Mouse (Mus musculus): Measurements from ENCODE around the gene D5Ertd579e.

Gene D5Ertd579e

GRCm38 (mm10) chr5:36720219-36720618 is 24.4 kb upstream of the D5Ertd579e start:
- DNase-seq (ENCODE audit: low spot score), result no peak

DNA sequence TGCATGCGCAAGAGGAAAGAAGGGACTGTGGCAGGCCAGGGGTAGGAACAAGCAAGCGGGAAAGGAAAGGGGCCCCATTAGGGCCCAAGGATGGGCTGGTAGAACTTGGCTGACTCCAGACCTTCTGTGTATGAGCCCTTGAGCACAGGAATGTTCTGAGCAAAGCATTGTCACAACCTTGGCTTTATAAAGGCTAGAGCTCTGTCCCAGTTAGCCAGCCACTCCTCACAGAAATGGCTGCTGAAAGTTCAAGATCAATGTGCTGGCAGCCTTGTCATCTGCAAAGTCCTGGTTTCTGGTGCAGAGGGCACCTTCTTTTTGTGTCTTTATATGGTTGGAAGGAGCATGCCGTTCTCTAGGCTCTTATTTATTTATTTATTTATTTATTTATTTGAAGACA is 23.8 kb upstream of the D5Ertd579e start:
- no peak for DNase-seq (ENCODE audit: low spot score)

DNA sequence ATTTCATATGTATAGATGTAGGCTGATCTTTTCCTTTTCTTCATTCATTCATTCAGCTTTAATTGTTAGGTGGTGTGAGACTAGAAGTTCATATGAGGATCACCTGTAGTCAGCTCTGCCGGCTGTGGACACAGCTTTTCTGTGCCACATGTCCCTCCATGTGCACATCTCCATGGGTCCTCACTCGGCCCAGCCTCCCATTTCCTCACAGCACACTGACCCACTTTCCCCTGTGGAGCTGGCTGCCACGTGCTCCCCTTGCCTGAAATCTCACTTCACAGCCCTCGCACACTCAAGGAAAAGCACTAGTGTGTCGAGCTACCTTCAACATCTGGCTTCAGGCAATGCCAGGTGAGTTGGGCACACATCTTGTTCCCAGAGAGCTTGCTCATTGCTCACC is 23.3 kb upstream of the D5Ertd579e start:
- DNase-seq (ENCODE audit: low spot score), result no peak

GRCm38 (mm10) chr5:36717889-36718288 is 22.1 kb upstream of the D5Ertd579e start:
- no peak for DNase-seq (ENCODE audit: low spot score)

- no peak for DNase-seq (ENCODE audit: low spot score)
Observed at GRCm38 (mm10) chr5:36716816-36717215, 21.0 kb upstream of the D5Ertd579e start.

DNA sequence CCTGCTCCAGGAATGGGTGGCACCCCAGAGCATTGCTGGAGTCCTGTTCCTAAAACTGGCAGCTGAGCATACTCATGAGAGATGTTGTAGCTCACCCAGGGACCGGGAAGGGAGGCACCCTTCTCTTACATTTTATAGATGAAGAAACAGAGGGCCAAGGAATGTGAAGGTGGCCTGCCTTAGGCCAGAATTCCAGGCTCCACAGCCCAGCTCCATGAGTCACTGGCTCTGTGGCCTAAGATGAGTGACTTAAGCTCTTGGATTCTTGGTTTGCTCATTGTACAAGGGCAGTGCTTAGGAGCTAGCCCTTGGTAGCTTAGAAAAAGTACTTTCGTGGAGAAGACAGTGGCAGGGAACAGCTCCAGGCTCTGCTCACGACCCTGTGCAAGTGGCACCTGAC is 19.0 kb upstream of the D5Ertd579e start:
- no peak for DNase-seq (ENCODE audit: low spot score)

GRCm38 (mm10) chr5:36713693-36714092 is 17.9 kb upstream of the D5Ertd579e start:
- no peak for DNase-seq (ENCODE audit: low spot score)

DNA sequence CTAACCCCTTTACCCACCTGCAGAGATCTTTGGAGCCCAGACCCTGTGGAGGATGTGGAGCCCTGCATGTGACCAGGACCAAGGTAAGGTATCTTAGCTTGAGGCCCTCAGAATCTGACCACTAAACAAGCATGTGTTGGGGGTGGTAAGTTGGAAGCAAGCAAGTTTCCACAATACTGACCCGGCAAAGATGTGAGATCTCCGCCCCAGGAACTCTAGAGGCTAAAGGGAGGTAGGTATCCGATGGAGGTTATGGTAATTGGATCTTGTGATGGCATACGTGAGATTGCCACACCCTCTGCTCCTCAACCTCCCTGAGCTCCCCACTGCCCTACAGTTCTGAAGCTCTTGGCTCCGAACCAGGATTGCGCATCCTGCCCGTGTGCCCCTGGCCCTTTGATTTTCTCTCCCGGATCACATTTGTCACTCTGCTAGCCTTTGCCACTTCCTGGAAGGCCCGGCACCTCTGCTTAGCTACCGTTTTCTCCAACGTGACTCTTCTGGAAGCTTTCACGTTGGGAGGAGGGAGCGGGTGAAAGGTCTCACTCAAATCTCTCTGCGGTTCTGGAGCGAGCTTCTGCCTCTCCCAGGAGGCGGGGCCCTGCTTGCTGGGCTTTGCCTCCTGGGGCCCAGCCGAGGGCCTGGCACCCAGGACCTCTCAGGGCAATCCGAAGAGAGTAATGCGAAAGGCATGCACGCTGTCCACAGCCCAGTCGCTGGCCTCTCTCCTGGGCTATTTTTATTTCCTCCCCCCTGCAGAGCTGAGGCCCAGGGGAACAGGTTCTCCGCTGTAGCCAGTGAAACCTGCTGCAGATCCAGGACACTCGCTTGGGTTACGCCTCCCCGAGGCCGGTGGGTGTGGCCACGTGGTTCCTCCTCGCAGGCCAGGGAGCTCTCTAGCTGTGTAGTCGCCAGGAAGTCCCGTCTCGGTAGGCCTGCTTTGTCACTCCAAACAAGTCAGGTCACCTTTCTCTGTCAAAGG is 17.0 kb upstream of the D5Ertd579e start:
- DNase-seq (ENCODE audit: low spot score), result peak; percentile 79

GRCm38 (mm10) chr5:36711863-36712262 is 16.0 kb upstream of the D5Ertd579e start:
- no peak for DNase-seq (ENCODE audit: low spot score)

- no peak for DNase-seq (ENCODE audit: low spot score)
Observed at GRCm38 (mm10) chr5:36705792-36706191, 10.0 kb upstream of the D5Ertd579e start.

DNA sequence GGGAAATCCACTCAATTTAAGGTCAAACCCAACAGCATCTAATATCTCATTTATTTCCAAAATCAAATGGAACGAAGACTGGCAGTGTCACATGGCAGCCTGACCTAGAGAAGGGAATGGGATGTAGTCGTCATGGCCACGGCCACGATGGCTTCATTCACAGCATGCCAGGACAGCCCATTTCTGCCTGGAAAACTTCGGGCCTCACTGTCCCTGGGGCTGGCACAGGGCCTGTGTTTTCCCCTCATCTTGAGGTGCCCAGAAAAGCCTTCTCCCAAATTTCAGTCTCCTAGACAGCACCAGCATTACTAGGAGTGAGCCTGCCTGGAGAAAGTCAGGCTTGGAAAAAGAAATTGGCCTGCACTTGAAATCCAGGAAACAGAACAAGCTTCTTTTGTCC is 9.6 kb upstream of the D5Ertd579e start:
- DNase-seq (ENCODE audit: low spot score), result no peak

- DNase-seq (ENCODE audit: low spot score), result no peak
Observed at GRCm38 (mm10) chr5:36704684-36705083, 8.9 kb upstream of the D5Ertd579e start.

GRCm38 (mm10) chr5:36700939-36701620 is 5.3 kb upstream of the D5Ertd579e start:
- DNase-seq (ENCODE audit: low spot score), result no peak

DNA sequence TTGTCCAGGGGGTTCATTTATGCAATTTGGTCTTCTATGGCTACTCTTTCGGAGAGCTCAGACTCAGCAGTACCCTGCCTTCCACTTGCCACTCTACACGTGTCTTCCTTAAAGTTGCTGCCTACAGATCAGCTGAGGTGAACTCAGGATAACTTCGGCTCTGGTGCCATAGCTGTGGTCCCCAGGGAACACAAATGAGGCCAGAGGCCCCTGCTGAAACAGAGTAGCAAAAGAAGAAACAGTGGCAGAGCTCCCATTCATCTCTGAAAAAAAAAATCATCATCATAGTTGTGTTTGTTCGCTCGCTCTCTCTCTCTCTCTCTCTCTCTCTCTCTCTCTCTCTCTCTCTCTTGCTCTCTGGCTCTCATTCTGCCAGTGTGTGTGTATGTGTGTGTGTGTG is 2.9 kb upstream of the D5Ertd579e start:
- DNase-seq (ENCODE audit: low spot score), result no peak

- DNase-seq (ENCODE audit: low spot score), result no peak
Observed at GRCm38 (mm10) chr5:36698067-36698670, 2.3 kb upstream of the D5Ertd579e start.

DNA sequence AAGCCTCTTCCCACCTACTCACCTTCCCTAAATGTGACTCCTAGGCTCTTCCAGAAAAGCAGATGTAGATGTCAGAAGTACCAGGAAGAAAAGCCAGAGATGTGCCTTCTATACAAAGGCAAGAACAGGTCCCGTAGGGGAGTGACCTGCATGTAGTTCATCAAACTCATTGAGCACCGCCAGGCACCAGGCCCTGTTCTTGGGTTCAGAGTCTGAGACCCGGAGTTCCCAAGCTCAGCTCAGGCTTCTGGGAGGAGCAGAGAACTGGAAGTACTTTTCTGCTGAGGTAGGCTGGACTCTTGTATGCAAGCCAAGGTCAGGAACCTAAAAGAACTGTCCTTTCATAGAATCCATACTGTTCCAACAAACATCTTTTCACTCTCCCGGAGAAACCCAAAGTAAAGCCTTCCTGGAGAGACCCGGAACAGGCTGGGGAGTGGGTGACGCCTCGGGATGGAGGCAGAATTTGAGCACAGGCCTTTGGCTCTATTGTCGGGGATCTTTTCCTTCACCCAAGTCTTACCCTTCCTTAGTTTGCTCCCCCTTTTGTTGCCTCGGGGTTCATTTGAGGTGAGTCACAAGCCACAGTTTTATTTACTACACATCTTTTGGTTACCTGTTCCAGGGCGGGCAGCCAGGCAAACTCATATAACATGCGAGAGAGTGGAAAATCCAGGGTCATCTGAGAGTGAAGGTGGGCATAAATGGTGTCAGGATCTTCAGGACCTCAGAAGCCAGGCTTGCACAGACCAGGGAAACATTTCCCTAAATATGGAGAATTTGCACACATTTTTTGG is 878 bp upstream of the D5Ertd579e start:
- peak; percentile 30 for DNase-seq (ENCODE audit: low spot score)

GRCm38 (mm10) chr5:36695005-36695404 is 819 bp downstream of the D5Ertd579e start:
- DNase-seq (ENCODE audit: low spot score), result no peak

- no peak for DNase-seq (ENCODE audit: low spot score)
Observed at GRCm38 (mm10) chr5:36693651-36694050, 2.2 kb downstream of the D5Ertd579e start.

- DNase-seq (ENCODE audit: low spot score), result no peak
Observed at GRCm38 (mm10) chr5:36691423-36691822, 4.4 kb downstream of the D5Ertd579e start.

DNA sequence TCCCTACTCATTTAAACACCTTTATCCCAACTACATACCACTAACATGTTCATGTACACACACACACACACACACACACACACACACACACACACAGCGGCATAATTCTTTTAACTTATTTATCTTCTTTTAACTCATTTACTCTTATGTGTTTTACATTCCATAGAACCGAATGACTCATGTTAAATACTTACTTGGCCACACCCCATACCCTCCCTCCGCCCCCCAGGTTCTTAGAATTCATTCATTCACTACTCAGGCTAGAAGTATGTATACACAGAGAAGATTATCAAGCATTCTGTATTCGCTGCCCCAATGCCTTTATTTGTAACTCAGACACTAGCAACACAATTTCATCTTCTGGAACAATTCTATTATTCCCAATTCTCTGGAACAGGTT is 10.7 kb downstream of the D5Ertd579e start:
- DNase-seq (ENCODE audit: low spot score), result no peak

DNA sequence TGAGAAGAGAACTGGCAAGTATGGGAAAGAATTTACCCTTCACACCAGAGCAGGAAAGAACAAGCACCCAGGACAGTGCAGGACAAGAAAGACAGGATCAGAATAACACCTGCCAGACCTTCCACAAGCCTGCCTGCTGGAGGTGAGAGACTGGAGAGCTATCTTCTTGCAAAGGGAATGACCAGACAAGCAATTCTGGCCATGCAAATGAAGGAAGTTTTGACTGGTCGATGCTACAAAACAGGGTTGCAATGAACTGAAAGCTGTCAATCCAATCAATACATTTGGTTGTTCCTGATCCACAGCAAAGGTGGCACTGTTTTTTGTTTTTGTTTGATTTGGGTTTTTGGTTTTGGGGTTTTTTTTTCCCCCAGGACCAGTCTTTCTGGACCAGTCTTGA is 12.2 kb downstream of the D5Ertd579e start:
- no peak for DNase-seq (ENCODE audit: low spot score)

DNA sequence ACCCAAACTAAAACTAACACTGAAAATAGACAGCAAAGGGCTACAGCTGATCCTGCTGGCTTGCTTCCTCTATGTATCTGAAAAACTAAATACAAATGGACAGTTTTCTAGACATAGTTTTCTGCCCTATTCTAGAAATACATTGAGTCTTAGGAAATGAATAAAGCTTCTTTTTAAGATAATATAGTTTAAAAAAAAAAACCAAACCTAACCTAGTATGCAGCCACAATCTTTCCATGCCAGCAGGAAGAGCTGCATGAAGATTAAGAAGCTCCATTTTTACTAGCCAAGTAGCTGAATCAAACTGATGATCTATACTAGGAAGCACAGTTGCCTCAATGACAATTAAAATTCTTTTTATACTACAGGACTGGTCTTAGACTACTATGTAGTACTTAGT is 14.6 kb downstream of the D5Ertd579e start:
- no peak for DNase-seq (ENCODE audit: low spot score)
